In genomic region chr16:3909118-3909517, GRCm38 (mm10) we compare ENCODE assay signal across 8 mouse cellular contexts. TPM values are rescaled to one million over a fixed set of nuclear protein-coding genes. Genes with fewer than 3 reads are reported as not detected.
A peak's percentile ranks its signal among the peaks of the same experiment; 100 is the strongest.
DNase-seq lines count a peak whose midpoint lies in the region; ATAC-seq and TF ChIP-seq lines count a peak whose summit lies in the region.

No protein-coding gene starts in this region.

- H3K27me3 ChIP-seq in heart, adult 2 months (ENCODE audit: control insufficient read depth, insufficient read depth, low read length): no peaks in the 10 kb centered on the region
- H3K27me3 ChIP-seq in forebrain, embryonic 13.5 days: no peaks in the 10 kb centered on the region
- H3K27me3 ChIP-seq in liver, embryonic 15.5 days: no peaks in the 10 kb centered on the region

- intact Hi-C loops in heart, adult 2 months (cut with DNase I): loop anchor here (2.0 kb wide), 2 partner anchors 62 to 94 kb away; partner anchors contain the start of genes Slx4 and Zfp174

- TF ChIP-seq CTCF in heart, adult 2 months (IDR thresholded peaks at IDR 0.05): no peak

- peak; percentile 31 for ATAC-seq in CD4-positive, CD25-positive, alpha-beta regulatory T cell, adult 4 months
- ATAC-seq in forebrain, embryonic 13.5 days: no peak
- ATAC-seq in liver, embryonic 15.5 days (ENCODE audit: insufficient read depth): no peak

- H3K9ac ChIP-seq in heart, adult 2 months (ENCODE audit: low read depth, low read length): peak overlapping the region; percentile 79
- peak overlapping the region; percentile 75 for H3K9ac ChIP-seq in forebrain, embryonic 13.5 days
- H3K9ac ChIP-seq in liver, embryonic 15.5 days: peak overlapping the region; percentile 79

- no peak for TF ChIP-seq EP300 in heart, adult 2 months (IDR thresholded peaks at IDR 0.05; ENCODE audit: insufficient read depth, low read depth, low read length)

- no peak for DNase-seq in heart, adult 2 months
- no peak for DNase-seq in heart, adult 9 months (ENCODE audit: low spot score in 2 of 2)
- DNase-seq in embryo, embryonic 11 days: no peak
- DNase-seq in MN1 (ENCODE audit: low spot score): no peak
- no peak for DNase-seq in embryo, embryonic 10 days (ENCODE audit: low spot score)

- no peak for TF ChIP-seq POLR2A in heart, adult 2 months (IDR thresholded peaks at IDR 0.05; ENCODE audit: insufficient read depth, low read depth, low read length)

- H3K4me3 ChIP-seq in heart, adult 2 months: peak overlapping the region; percentile 75
- H3K4me3 ChIP-seq in forebrain, embryonic 13.5 days: peak overlapping the region; percentile 58
- peak overlapping the region; percentile 73 for H3K4me3 ChIP-seq in liver, embryonic 15.5 days (replicated peaks)

- H3K4me1 ChIP-seq in heart, adult 2 months (ENCODE audit: control insufficient read depth, insufficient read depth, low read length): no peaks in the 10 kb centered on the region
- H3K4me1 ChIP-seq in forebrain, embryonic 13.5 days: peaks cover 14% of the 10 kb centered on the region
- H3K4me1 ChIP-seq in liver, embryonic 15.5 days (replicated peaks): peaks cover 24% of the 10 kb centered on the region

- H3K27ac ChIP-seq in heart, adult 2 months: peak overlapping the region; percentile 90
- H3K27ac ChIP-seq in forebrain, embryonic 13.5 days: peak overlapping the region; percentile 65; the same call in 1 of the 2 replicates
- peak overlapping the region; percentile 71 for H3K27ac ChIP-seq in liver, embryonic 15.5 days (replicated peaks)

- peaks cover 3% of the 10 kb centered on the region for H3K36me3 ChIP-seq in heart, adult 2 months (ENCODE audit: control insufficient read depth, insufficient read depth, low read length)
- H3K36me3 ChIP-seq in forebrain, embryonic 13.5 days (ENCODE audit: poor library complexity, severe bottlenecking): peaks cover 43% of the 10 kb centered on the region
- peaks cover 42% of the 10 kb centered on the region for H3K36me3 ChIP-seq in liver, embryonic 15.5 days (replicated peaks)

- H3K79me2 ChIP-seq in heart, adult 2 months (replicated peaks; ENCODE audit: control insufficient read depth, insufficient read depth, low read length): no peaks in the 10 kb centered on the region

- H3K4me2 ChIP-seq in forebrain, embryonic 13.5 days: peak overlapping the region; percentile 80
- peak overlapping the region; percentile 95 for H3K4me2 ChIP-seq in liver, embryonic 15.5 days

- no peaks in the 10 kb centered on the region for H3K9me3 ChIP-seq in forebrain, embryonic 13.5 days (replicated peaks)
- no peaks in the 10 kb centered on the region for H3K9me3 ChIP-seq in liver, embryonic 15.5 days (replicated peaks)

- 3% methylated on average over 20 of the region's 20 CpGs for WGBS in heart, adult 2 months
- whole genome bisulfite sequencing in forebrain, embryonic 13.5 days: 11% methylated on average over 20 of the region's 20 CpGs
- 1% methylated on average over 20 of the region's 20 CpGs for WGBS in liver, embryonic 15.5 days (ENCODE audit: insufficient replicate concordance)

RNA-seq across cellular contexts. Expression of gene Cluap1, which starts 0.5 kb away (rescaled TPM):
- total RNA-seq in heart, adult 2 months (2021): 10 to 100 TPM in 1 of 2 experiments, 1 to 10 TPM in 1; 9.7 to 10.9 TPM
- polyA plus RNA-seq in heart, adult 2 months (2012; rRNA removed): 4.9 and 5.9 TPM in 2 replicates
- 10 to 100 TPM; 32.5 to 39.8 TPM for polyA plus RNA-seq in CD4-positive, CD25-positive, alpha-beta regulatory T cell, adult 4 months (2017; shearing (Covaris generic))
- polyA plus RNA-seq in forebrain, embryonic 13.5 days (2015; fragmentation: Nextera tagmentation; extraction: Ambion mirVana): 30.3 and 35.5 TPM in 2 replicates
- polyA plus RNA-seq in liver, embryonic 15.5 days (2015; fragmentation: Nextera tagmentation; extraction: Ambion mirVana): 4.6 and 6.4 TPM in 2 replicates

RNA-seq across cellular contexts. Expression of gene 1700037C18Rik, which starts 0.6 kb away (rescaled TPM):
- total RNA-seq in heart, adult 2 months (2021): 1 to 10 TPM; 2.9 TPM
- 2.9 and 5.2 TPM in 2 replicates for polyA plus RNA-seq in heart, adult 2 months (2012; rRNA removed)
- 10 to 100 TPM; 10.3 to 11.6 TPM for polyA plus RNA-seq in CD4-positive, CD25-positive, alpha-beta regulatory T cell, adult 4 months (2017; shearing (Covaris generic))
- polyA plus RNA-seq in forebrain, embryonic 13.5 days (2015; fragmentation: Nextera tagmentation; extraction: Ambion mirVana): 7.9 and 9.7 TPM in 2 replicates
- 2.0 and 2.7 TPM in 2 replicates for polyA plus RNA-seq in liver, embryonic 15.5 days (2015; fragmentation: Nextera tagmentation; extraction: Ambion mirVana)

RNA-seq across cellular contexts. Expression of gene Gm20695, which starts 24.7 kb away (rescaled TPM):
- total RNA-seq in heart, adult 2 months (2021): under 1 TPM; 0.27 to 0.42 TPM
- not detected in 2 replicates for polyA plus RNA-seq in heart, adult 2 months (2012; rRNA removed)
- 1 to 10 TPM; 1.3 to 6.8 TPM for polyA plus RNA-seq in CD4-positive, CD25-positive, alpha-beta regulatory T cell, adult 4 months (2017; shearing (Covaris generic))
- 3.9 and 5.7 TPM in 2 replicates for polyA plus RNA-seq in forebrain, embryonic 13.5 days (2015; fragmentation: Nextera tagmentation; extraction: Ambion mirVana)
- polyA plus RNA-seq in liver, embryonic 15.5 days (2015; fragmentation: Nextera tagmentation; extraction: Ambion mirVana): 0.43 and 0.46 TPM in 2 replicates

RNA-seq across cellular contexts. Expression of gene Zfp597, which starts 24.8 kb away (rescaled TPM):
- total RNA-seq in heart, adult 2 months (2021): 10 to 100 TPM; 10.8 to 12.1 TPM
- polyA plus RNA-seq in heart, adult 2 months (2012; rRNA removed): 2.3 and 4.6 TPM in 2 replicates
- 10 to 100 TPM; 10.4 to 14.0 TPM for polyA plus RNA-seq in CD4-positive, CD25-positive, alpha-beta regulatory T cell, adult 4 months (2017; shearing (Covaris generic))
- polyA plus RNA-seq in forebrain, embryonic 13.5 days (2015; fragmentation: Nextera tagmentation; extraction: Ambion mirVana): 9.6 and 10.8 TPM in 2 replicates
- polyA plus RNA-seq in liver, embryonic 15.5 days (2015; fragmentation: Nextera tagmentation; extraction: Ambion mirVana): 2.1 and 2.2 TPM in 2 replicates

RNA-seq across cellular contexts. Expression of gene Naa60, which starts 36.9 kb away (rescaled TPM):
- 10 to 100 TPM; 48.6 to 49.4 TPM for total RNA-seq in heart, adult 2 months (2021)
- 50.4 and 59.4 TPM in 2 replicates for polyA plus RNA-seq in heart, adult 2 months (2012; rRNA removed)
- polyA plus RNA-seq in CD4-positive, CD25-positive, alpha-beta regulatory T cell, adult 4 months (2017; shearing (Covaris generic)): 100 to 1,000 TPM; 103 to 155 TPM
- polyA plus RNA-seq in forebrain, embryonic 13.5 days (2015; fragmentation: Nextera tagmentation; extraction: Ambion mirVana): 66.0 and 72.4 TPM in 2 replicates
- 21.9 and 24.3 TPM in 2 replicates for polyA plus RNA-seq in liver, embryonic 15.5 days (2015; fragmentation: Nextera tagmentation; extraction: Ambion mirVana)
